Mouse (Mus musculus): ENCODE results near the gene Zfp54.
"Not testable (repeated sequence)": the region's sequence is repeated elsewhere in the genome, so short reads cannot be mapped to it uniquely, and the experiment has no call there.

The Zfp54 gene

GRCm38 (mm10) chr17:21422664-21423599, at the start of gene Zfp54:
Gene Zfp54, plus strand, starts transcription at chr17:21423227.
- peak; percentile 81 for DNase-seq

- no peak for DNase-seq
Observed at GRCm38 (mm10) chr17:21375311-21375710, 47.7 kb upstream of the Zfp54 start.

GRCm38 (mm10) chr17:21383391-21384056, 39.5 kb upstream of the Zfp54 start, which contains the start of gene Zfp677:
Gene Zfp677, plus strand, starts transcription at chr17:21383748.
- DNase-seq = peak; percentile 83

- DNase-seq = no peak
Observed at GRCm38 (mm10) chr17:21384057-21384411, 39.0 kb upstream of the Zfp54 start.

DNA sequence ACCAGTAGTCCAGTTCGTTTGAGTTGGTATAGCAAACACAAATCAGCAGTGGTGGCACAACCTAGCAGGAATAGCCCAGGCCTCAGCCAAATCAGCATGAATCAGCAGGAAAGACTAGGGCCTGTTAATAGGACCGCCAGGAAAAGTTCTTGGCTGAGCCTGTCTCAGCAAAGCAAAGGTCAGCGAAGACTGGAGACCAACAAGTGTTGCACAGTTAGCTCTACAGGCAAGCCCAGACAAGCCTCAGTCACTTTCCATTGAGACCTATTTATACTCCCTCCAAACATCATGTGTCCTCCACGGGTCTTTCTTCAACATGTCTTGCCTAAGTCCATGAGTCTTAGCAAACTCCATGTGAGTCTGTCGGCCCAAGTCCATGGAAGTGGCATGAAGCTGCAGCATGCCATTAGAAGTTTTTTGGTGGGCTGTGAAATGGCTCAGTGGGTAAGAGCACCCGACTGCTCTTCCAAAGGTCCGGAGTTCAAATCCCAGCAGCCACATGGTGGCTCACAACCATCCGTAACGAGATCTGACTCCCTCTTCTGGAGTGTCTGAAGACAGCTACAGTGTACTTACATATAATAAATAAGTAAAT, 15.9 kb downstream of the Zfp54 start:
- DNase-seq = not testable (repeated sequence)

DNA sequence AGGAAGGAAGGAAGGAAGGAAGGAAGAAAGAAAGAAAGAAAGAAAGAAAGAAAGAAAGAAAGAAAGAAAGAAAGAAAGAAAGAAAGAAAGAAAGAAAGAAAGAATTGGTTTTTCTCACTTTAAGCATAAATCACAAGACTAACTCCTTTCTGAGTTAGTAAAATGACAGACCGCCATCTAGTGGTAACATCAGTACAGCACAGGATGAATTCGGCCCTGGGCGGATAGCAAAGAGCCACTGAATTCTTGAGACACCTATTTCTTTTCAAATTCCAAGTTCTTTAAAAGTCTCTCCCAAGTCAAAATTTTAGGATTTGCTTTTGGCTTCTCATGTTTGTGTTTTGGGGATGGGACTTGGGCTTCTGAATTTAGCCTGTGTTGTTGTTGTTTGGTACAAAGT, 26.6 kb downstream of the Zfp54 start:
- DNase-seq = peak; percentile 86

DNA sequence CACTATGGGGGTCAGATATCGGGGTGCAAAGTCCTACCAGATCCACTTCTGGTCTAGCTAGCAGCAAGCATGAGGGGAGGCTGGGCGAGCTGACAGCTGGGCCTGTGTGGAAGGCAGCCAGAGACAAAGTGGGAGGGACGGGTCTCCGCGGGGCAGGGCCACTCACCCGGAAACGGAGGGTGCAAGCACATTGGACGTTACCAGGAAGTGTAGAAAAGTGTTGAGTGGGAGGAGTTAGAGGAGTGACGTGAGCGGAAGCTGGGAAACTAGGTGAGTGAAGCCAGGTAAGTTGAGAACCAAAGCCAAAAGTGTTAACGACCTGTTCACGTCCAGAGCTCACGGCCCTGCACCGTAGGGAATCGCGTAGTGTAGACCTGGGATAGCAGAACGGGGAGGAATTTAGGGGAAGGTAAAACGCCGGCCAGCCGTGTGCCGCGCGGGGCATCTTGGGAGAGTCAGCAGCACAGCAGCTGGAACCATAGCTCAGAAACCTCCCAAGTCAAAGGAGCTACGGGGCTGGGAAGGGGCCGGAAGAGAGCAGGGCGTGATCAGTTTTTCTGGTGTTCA, 27.2 kb downstream of the Zfp54 start, which contains the start of gene Zfp51:
Gene Zfp51, plus strand, starts transcription at position 237 of the 567 bp plus-strand sequence.
- DNase-seq = peak; percentile 94

DNA sequence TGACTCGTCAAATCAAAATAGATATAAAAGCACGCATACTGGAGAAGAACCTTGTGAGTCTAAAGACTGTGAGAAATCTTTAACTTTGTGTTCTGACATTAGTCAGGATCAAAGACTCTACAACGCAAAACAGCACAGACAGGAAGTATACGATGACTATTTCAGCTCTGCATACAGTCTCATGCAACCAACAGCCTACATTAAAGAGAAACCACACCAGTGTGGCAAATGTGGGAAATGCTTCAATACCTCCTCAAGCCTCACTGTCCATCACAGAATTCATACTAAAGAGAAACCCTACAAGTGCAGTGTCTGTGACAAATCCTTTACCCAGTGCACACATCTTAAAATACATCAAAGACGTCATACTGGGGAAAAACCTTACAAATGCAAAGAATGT, 40.5 kb downstream of the Zfp54 start:
- no peak for DNase-seq

GRCm38 (mm10) chr17:21472032-21472652, 49.1 kb downstream of the Zfp54 start:
- DNase-seq = no peak

DNA sequence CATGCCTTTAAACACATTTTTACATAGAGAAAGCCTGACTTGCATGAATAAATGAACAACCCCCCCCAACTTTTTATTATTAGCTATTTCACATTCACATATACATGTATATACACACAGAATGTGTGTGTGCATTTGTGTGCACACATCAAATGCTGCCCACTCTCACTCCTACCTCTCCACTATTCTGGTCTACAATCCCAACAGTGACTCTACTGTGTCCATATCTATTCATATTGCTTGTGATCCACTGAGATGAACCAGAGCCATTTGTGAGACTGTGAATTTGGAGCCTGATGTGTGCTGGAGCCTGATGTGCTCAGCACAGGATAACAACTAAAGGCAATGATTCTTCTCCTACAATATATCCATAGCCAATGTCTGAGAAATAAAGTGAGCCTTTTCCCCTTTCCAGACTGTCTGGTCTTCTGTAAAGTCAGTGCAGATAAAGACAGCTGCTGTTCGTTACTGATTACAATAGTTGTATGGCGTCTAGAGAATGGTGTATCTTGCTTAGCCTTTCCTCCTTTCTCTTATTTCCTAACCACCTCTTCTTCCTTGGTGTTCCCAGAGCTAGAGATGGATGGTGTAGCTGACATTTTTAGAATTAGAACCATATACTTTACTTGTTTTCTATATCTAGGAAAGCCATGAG, 49.8 kb downstream of the Zfp54 start:
- no peak for DNase-seq

DNA sequence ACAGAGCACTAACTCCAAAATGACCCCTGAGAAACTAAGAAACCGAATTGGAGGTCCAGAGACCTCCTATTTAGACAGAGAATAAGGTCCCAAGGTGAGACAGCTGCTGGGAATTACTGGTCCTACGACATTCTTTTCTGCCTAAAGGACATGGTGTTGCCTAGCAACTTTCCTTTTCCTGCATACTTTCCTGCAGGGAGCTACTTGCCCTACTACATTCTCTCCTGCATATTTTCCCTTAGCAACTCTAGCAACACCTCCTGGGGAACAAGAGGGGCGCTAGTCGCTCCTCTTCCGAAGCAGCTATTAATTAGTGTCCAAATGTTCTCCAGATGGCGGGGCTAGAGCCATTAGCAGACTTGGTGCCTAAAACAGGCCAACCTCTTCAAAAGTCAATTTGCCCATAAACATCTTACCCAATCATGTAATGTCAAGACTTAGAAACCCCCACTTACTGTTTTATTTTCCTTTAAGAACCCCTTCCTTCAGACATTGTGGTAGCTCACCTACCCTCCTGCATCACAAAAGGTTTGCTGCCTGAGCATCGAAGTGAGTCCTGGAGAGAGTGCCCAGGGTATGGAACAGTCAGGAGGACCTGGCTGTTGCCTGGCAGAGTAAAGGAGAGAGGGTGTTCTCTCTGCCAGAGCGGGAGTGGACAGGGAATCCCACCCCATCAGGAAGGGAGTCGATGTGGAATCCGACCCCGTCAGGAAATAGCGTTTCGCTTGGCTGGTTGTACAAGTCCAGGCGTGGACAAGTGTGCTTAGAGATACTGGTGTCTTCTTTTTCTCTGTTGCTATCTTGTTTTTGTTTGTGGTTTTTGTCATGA, 50.5 kb downstream of the Zfp54 start:
- peak; percentile 7 for DNase-seq

- DNase-seq = not testable (repeated sequence)
Observed at GRCm38 (mm10) chr17:21474729-21475128, 51.7 kb downstream of the Zfp54 start.

- not testable (repeated sequence) for DNase-seq
Observed at GRCm38 (mm10) chr17:21475290-21475689, 52.3 kb downstream of the Zfp54 start.

DNA sequence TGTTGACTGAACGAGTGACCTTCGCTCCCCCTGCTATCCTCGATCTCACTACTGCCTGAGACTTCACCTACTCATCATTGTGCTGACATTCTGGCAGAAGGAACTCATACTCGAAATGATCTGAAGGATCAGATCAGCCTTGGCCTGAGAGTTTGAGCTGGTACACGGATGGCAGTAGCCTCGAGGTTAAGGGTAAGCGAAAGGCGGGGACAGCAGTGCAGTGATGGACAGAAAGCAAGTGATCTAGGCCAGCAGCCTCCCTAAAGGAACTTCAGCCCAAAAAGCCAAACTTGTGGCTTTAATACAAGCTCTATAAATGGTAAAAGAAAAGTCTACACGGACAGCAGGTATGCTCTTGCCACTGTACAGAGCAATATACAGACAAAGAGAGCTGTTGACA, 53.3 kb downstream of the Zfp54 start:
- DNase-seq = not testable (repeated sequence)

GRCm38 (mm10) chr17:21478103-21478777, 55.2 kb downstream of the Zfp54 start:
- not testable (repeated sequence) for DNase-seq

Measured in retina, postnatal 1 day (tissue).